Mouse (Mus musculus) lung, adult 2 months (tissue): ENCODE data around the gene Dhx38.

Experiments
- CTCF ChIP-seq: fragments of 200-500 bp; IDR thresholded peaks from 2 replicates; pipeline ENCODE4 v1.5.1; 2011; ENCODE audit warnings: mild to moderate bottlenecking, low read length, control low read depth; ENCODE audit not compliant: insufficient read depth
- POLR2A ChIP-seq: fragments of 200-500 bp; IDR thresholded peaks from 2 replicates; pipeline ENCODE4 v1.6.1; 2011; ENCODE audit warnings: low read depth, mild to moderate bottlenecking, control low read depth, low read length, borderline replicate concordance; ENCODE audit errors: extremely low read depth

DNA sequence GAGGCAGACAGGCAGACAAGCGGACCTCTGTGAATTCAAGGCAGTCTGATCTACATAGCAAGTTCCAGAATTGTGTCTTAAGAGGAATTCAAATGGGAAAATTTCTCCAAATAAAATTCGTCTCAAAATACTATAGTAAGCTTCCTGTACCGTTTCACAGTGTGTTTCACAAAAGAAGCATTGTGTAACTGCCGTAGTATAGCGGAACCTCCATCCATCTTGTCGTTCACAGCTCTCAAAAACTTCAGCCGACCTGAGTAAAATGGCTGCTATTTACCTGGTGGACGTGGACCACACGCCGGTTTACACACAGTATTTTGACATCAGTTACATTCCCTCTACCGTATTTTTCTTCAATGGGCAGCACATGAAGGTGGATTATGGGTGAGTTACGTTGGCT, 5.5 kb upstream of the Dhx38 start:
- TF ChIP-seq POLR2A, result no peak
- TF ChIP-seq CTCF, result no peak
